Mouse (Mus musculus): ENCODE measurements around the gene Asb15.
A peak's percentile ranks its signal among the peaks of the same experiment; 100 is the strongest.

Asb15 gene

DNA sequence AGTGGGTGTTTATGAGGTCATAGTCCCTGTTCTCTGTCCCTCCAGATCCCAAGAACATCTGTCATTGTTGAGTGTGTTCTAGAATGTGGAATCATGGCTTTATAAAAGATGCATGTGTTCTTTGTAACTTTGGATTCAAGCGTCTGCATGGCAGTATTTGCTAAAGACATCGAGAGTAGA lies at the start of gene Asb15:
TSS of gene Asb15 (plus strand) at position 81 of the 180 bp plus-strand sequence.
- no peak for DNase-seq

DNA sequence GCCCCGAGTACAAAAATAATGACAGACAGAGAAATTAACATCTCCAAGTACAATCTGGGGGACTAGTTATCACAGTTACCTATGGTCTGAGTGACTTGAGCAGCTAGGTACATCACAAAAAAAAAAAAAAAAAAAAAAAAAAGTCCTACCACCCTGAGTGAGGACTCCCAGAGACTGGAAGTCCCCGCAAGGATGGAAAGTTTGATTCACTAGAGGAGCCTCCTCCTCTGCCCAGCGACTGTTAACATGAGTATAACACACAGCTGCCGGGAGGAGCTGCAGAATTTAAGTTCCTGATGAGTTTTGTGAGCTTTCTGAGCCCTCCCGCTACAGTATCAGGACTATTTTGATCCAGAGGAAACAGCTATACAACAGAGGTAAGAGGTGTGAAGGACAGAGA lies 41.4 kb upstream of the Asb15 start:
- no peak for DNase-seq

DNA sequence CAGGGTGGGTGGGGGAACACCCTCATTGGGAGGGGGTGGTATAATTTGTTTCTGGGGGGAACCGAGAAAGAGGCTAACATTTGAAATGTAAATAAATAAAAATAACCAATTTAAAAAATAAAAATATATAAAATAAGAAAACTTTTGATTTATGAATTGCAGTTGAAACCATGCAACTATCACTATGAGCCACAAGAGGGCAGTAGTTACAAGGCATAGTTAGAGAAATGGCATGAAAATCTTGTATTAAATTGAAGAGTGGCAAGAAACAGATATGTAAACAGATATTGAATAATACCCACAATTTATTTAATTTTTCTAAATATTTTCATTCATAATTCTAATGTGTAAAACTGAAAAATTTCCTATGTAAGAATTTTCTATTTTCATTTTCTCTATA lies 37.6 kb upstream of the Asb15 start:
- DNase-seq: no peak

DNA sequence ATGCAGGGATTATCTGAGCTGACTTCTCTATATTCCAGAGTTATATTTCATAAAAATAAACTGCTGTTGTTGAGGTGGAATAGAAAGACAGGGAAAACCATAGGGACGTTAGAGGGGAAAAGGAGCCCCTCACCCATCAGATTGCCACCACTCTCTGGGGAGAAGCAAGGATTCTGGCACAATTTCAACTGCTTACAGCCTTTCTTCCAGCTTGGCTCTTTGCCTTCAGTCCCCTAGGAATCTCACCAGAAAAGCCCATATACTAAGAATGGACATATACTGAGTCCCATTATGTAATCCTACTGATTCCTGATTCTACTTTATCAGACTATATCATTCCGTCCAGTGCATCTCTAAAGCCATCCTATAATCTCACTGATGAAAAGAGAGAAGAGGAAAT lies 23.8 kb upstream of the Asb15 start:
- DNase-seq: no peak

DNA sequence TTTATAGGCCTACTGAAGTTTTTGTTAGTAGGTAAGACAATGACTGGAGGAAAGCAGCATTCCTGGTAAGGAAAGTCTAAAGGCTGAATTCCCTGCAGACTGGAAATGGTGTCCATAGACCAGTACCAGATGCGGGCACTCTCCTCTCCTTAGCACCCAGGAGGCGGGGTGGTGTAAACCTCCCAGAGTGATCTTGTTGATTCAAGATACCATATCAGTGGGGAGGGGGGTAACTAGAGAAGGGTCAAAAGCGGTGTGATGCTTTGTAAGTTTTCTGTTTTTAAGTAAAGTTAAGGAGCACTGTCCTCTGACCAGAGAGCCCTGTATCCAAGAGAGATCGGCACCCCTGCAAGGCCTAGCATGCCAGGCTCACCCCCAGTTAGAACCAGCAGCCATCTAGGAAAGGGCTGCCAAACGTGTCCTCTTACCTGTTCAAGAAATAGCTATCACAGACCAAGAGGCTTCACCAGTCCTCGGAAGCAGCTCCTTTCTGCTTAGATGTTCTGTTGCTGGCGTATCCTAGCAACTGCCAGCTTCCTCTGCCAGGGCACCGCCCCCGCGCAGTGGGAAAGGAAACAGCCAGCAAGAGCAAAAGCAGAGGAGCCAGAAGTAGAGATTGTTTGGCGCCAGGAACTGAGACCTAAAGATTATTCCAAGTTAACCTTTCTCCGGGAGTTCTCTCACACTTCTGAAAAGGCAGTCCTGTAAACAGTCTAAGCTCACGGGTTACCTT lies 13.2 kb upstream of the Asb15 start, which contains the start of gene Iqub:
TSS of gene Iqub (minus strand) at position 516 of the 733 bp plus-strand sequence.
- DNase-seq: peak; percentile 34

DNA sequence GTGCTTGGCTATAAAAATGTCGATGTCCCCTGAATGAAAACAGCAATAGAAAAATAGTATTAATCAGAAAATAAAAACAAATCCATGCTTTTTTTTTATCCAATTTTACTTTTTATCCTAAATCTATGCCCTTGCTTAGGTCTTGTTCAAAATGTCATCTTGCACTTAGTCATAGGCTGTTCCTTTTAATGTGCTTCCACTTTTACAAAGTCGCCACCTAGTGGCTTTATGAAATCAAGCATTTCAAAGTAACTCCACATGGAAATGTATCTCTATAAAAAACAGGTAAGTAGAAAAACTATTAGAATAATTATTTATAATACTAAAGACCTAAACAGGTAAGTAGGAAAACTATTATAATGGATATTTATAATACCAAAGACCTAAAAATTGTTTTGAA lies 11.7 kb upstream of the Asb15 start:
- no peak for DNase-seq

DNA sequence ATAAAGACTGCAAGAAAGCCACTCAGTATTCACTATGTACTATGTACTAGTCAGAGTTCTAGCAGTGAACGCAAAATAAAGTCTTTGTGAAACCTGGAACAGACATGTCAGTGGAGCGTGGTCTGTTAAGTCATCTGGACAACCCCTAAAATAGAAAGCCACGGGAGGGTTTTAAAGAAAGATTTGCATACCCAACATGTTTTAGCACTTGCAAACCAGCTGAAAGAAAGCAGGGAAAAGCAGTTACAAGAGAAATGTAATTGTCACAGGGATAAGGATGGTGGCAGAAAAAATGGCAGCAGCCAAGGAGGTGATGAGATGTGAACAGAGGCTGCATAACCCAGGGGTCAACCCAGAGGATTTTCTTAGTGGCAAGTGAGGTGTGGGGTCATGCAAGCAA lies 2.2 kb upstream of the Asb15 start:
- no peak for DNase-seq

DNA sequence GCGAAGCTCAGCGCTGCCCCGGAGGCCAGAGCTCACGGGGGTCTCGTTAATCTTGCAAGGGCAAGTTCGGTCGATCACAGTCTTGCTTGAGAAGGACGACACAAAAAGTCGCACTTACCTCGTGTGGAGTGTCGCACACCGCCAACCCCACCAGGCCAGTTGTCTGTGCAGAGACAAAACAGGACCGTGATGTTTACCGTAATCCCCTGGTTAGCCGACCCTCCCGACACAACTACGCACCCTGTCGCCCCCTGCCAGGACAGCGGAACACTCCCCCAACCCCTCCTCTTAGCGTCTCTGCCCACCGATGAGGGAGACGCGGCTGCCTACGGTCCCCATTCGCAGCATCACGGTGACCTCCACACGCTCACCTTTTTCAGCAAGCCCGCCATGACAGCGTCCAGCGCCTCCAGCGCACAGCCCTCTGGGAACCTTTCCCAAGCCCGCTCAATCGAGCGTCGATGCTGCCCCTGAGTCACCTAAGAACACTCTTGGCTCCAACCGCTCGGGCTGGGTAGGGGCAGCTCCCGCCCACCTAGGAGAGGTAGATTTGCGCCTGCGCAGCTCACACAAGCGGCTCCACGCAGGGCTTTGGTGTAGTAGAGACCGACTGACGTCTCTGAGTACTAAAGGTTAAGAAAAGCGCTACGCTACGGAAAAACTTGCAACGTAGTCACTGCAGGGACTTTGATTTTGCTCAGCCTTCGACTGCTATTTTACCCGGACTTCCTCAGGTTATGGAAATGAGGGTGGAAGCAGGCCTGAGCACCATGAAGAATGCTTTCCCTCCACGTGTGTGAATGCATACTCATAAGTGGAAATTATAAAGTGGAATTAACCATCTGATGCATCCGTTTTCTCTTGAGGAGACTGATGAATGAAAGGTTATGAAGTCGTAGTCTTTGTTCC lies 535 bp upstream of the Asb15 start, which contains the start of gene Ndufa5:
TSS of gene Ndufa5 (minus strand) at position 859 of the 909 bp plus-strand sequence.
- peak; percentile 97 for DNase-seq

DNA sequence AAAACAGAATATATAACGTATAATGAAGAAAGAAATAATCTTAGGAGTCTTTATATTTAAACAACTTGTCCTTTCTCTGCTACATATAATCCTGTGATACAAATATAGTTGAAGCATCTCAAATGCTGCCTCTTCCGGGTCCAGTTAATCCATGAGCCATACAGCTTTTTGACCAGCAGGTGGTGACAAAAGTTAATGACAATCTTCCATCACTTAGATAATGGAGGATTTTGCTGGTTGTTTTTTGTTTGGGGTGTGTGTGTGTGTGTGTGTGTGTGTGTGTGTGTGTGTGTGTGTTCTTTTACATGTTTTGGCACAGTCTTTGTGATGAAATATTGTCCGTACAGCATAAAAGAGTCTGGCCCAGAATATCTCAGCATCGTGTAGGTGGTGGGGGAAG lies 2.2 kb downstream of the Asb15 start:
- DNase-seq: peak; percentile 41

DNA sequence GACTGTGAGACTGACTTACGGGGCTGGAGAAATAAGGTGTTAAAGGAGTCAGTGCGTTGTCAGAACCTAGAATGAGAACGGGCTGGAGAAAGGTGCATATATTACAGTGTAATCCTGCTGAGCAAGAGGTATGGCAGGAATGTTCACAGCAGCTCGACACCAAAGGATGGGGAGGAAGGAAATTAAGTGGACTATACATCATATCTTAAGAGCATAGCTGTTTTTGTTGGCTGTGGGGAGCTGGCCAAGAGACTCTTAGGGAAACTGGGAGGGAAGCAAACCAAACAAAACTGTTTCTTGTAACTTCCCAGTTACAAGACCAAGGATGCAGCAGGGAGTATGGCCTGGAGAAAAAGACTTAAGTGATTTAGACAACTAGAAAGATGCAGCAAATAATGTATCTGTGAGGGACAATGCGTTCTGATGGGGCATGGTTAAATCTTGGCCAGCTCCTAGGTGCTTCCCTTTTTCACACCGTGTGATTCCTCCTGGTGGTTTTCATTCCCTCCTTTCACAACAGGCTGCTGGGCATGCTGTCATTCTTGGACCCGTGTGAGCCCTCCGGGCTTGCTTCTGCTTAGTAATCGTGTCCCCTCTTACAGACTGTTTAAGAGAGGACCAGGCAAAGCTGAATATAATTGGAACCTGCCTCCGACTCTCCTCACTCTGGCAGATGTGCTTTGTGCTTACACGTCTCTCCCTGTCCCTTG lies 2.9 kb downstream of the Asb15 start:
- DNase-seq: peak; percentile 28

DNA sequence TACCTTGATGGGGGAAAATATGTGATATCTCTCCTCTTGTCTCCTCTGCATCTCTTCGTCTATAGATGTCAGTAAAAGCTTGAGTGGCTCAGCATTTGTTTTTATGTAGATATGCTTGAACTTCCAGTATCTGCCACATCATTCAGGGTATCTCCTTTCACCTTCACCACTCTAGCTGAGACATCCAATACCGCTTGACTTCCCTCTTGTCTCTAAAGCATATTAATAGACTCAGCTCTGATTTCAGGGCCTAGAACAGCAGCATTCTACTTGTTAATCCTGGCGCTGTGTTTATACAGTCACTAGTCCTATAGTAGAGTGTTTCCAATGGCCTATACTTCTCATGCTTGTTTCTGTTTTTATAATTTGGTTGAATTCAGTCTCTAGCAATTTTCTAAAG lies 4.9 kb downstream of the Asb15 start:
- DNase-seq: no peak

DNA sequence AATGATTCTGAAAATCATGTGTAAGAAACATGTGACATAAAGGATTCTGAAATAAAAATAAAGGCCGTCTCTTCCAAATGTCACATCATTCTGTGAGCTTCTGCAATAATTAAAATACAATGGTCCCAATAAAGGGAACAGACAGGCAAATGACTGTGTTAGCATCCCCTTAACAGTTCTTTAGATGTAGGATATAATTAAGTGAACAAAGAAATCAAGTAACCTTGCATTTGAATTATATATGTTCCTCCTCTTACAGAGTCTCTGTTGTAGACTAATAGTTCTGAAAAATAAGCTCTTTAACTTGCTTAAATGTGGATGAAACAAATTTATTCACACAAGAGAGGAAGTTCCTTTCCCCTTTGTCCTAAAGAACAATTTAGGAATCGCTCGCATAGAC lies 10.5 kb downstream of the Asb15 start:
- DNase-seq: no peak

DNA sequence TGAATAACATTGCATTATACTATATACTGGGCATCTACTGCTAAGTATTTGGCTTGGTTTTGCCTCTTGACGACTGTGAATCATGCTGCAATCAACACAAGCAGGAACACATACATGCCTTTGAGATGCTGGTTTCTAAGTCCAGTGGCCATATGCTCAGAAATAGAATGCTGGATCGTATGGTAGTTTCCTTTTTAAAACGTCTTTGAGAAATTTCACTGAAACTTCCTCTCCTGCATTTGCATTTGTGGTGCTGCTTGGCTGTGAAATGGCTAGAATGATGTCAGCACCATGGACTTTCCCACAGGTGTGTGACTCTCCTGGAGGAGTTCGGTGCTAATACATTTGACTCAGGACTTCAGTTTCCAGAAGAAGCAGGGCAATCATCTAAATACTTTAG lies 12.2 kb downstream of the Asb15 start:
- no peak for DNase-seq

DNA sequence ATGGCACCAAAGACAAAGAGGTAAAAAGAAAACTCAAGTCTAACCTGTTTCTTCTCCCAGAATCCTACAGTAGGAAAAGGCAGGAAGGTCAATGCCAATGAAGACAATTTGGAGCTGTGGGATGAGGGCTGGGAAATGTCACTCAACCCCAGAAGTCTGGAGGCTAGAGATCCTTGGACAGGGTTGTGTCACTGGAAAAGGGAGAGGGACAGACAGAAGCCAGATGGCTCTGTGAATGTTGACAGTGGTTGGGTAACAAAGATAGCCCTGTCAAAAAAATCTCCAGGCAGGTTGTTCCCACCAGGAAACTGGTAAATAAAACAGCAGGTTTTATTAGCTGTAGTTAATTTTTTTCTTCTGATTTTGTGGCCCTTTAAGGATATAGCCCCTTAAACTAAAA lies 14.4 kb downstream of the Asb15 start:
- DNase-seq: peak; percentile 15

DNA sequence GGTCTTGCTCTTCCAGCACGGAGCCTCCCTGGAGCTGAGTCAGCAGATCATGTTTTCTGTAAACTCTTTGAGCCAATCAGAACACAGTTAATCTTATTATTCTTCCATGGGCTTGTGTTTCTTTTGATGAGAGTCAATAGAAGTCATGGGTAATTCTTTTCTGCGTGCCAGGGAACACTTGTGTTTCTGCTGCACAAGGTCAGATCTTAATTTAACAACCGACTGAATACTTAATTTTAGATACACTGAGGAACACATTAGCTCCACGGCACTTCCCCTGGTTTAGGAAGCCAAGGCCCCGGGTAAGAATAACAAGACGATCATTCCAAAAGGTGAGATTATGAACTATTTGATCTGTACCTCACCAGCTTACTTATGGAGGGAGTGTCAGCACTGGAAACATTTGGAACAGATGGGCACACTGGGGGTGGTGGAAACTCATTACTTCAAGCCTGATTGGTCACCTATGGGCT lies 15.2 kb downstream of the Asb15 start:
- DNase-seq: peak; percentile 41

DNA sequence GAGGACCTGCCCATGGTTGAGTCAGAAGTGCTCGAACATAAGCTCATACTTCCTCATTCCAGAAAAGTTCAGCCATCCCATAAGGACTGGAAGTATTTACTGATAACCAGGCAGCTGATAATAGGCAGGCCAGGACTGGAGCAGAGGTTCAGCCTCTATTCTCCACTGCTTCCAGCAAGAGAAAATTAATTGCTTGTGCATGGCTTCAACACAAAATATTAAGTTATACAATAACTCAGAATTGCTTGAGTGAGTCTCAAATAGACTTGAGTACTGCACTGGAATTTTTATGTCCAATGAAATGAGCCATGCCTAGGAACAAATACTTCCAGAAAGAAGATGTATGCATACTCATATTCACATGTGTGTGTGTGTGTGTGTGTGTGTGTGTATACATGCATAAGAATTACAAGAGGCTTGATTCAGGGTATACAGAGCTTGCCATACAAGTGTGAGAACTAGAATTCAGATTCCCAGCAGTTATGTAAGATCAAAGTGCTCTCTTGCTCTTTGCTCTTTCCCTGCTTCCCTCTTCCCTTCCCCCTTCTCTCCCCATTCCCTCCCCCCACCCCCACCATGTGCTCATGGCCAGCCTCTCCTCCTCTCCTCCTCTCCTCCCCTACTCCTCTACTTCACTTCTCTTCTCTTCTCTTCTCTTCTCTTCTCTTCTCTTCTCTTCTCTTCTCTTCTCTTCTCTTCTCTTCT lies 18.9 kb downstream of the Asb15 start:
- no peak for DNase-seq

DNA sequence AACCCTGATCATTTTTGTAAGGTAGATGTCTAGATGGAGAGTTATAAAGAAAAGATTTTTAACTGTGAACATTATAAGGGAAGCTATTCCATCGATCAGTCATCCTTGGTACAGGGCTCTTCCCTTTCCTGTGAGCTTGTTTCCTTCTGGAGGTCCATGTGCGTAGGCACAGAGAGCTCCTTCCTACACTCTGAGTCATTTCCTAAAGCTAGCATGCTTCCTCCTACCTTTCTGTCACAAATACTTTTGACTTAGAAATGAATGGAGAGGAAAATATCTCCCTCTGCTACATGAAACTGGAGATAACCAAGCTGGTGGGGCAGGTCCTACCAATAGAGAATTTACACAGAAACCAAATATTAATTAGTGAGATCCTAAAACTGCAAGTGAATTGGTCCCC lies 21.9 kb downstream of the Asb15 start:
- no peak for DNase-seq

DNA sequence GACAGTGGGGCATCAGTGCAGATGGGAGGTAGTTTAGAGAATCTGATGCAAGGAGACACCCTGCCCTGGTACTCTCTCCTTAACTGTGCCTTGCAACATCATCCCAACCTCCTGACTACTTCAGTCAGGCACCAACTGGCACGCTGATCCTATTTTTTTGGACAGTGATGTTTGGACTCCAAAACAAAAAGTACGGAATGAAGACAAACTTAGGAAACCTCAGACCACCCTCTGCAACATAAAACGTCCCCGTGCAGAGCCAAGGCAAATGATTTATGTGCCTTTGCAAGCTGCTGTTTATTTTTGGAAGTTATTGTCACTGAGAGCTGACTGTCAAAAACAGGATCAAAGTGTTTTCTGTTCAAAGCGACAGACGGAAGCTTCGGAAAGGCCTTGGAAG lies 24.1 kb downstream of the Asb15 start:
- DNase-seq: no peak

DNA sequence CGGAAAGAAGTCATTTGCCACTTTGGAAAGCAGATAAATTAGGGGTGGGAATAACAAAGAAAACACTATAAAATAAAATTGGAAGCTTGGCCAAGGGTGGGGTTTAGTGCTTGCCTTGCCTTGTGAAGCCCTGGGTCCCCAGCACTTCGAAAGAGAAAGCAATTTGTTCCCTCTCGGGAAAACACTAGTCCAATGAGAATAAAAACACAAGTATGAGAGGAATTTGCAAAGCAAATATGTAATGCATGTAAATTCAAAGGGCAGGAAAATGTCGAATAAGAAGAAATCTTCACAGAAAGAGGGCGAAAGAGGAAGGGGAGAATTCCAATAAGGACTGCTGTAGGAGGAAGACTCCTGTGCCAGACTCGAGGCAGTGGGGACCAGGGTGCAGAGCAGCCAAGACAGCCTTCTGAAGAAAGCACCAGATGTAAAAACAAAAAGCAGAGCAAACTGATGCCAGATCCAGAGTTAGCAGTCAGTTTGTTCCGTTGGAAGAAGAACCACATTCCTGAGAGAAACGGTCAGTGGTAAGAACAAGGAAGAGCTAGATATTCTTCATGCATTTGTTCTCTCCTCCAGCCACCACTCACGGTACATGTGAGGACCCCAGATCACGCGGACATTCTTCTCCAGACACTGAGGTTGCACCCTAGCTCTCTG lies 26.6 kb downstream of the Asb15 start:
- DNase-seq: no peak

DNA sequence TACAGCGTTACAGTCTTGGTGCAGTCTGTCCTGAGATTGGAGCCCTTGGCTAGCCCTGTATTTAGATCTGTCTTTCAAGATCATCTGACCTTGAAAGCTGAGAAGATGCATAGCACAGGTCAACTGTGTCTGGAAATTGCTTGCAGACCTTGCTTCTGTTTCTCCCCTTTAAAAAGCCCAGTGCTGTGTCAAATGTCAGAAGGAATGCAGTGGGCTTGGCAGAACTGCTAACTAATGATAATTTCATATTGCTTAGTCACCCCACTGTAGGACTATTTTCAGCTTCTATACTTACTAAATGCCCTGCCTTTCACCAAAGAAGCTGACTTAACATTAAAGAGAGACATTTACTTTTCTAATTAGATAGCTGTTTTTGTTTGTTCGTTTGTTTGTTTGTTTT lies 27.5 kb downstream of the Asb15 start:
- no peak for DNase-seq

DNA sequence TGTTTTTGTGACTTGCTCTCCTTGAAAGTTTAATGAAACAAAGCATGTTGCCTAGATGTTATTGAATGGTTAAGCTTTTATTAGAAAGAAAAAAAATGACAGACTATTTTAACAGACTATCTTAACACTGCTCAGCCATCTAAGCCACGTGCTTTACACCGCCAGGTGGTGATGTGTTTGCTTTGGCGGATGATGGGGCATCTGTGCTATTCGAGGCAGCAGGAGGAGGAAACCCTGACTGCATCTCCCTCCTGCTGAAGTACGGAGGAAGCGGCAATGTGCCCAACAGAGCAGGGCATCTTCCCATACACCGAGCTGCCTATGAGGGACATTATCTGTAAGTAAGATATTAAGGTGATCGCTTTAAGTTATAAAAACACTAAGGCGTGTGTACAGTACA lies 36.1 kb downstream of the Asb15 start:
- peak; percentile 35 for DNase-seq

DNA sequence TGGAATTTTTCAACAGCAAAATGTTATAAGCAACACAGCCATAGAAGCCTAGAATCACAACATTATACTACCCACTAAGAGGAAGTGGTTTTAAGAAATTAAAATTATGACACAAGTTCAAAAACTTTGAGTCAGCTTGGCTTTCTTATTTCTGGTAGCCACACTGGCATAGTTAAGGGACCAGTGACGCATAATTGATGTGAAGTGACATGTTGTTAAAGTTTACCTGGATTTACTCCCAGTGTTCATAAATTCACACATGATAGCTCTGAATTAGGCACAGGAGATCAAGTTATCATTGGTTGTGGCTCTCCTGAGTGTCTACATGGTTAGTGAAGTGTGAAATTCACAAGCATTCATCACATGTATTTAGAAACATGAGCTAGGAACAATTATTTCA lies 36.9 kb downstream of the Asb15 start:
- DNase-seq: no peak

DNA sequence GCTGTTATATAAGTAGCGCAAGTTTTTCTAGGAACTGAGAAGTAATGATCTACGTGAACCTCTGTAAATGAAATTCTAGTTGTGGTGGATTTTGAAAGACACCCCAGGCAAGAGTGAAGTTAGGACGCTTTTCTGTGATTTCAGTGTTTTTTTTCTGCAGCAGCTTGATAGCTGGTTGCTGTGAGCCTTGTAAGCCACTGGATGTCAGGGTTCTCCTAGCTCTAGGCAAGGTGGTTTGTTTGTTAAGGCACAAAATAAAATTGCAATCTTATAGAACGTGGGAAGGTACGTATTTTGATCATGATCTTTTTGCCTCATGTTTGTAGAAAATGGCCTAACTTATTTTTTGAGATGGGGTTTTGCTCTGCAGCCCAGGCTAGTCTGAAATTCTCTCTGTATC lies 41.0 kb downstream of the Asb15 start:
- DNase-seq: no peak

All from cerebellum, adult 11-12 months (tissue).